Mouse (Mus musculus) neural tube, embryonic 11.5 days (tissue): ENCODE measurements around the gene Wdfy4. TPM values are rescaled to one million over a fixed set of nuclear protein-coding genes. Genes with fewer than 3 reads are reported as not detected.

Source experiments
- ATAC-seq: fragments of 200-750 bp; cut with Nextera tagmentation; 2 replicates; pipeline ENCODE4 v1.8.0; 2017; ENCODE audit warnings: moderate number of reproducible peaks, mild to moderate bottlenecking, moderate TSS enrichment, moderate library complexity; ENCODE audit not compliant: insufficient read depth, low FRiP score, low TSS enrichment
- DNase-seq: peaks from one replicate; pipeline ENCODE4 v3.0.0-alpha.2; 2015; ENCODE audit warnings: low spot score
- H3K27ac ChIP-seq: fragments of 300-500 bp; sonication (generic); 2 replicates; pipeline ENCODE4 v1.5.1; 2014; ENCODE audit warnings: low read depth, mild to moderate bottlenecking, low read length
- H3K27me3 ChIP-seq: fragments of 300-500 bp; sonication (generic); 2 replicates; pipeline ENCODE4 v1.6.1; 2014; ENCODE audit warnings: mild to moderate bottlenecking, low read length, mixed read lengths; ENCODE audit not compliant: control insufficient read depth, insufficient read depth
- H3K36me3 ChIP-seq: fragments of 300-500 bp; sonication (generic); 2 replicates; pipeline ENCODE4 v1.6.1; 2014; ENCODE audit warnings: mild to moderate bottlenecking, low read length, moderate library complexity, mixed read lengths; ENCODE audit not compliant: control insufficient read depth, insufficient read depth
- H3K4me1 ChIP-seq: fragments of 300-500 bp; sonication (generic); 2 replicates; pipeline ENCODE4 v1.6.1; 2014; ENCODE audit warnings: low read length, mixed read lengths; ENCODE audit not compliant: control insufficient read depth, insufficient read depth
- H3K4me2 ChIP-seq: fragments of 300-500 bp; sonication (generic); 2 replicates; pipeline ENCODE4 v1.6.1; 2014; ENCODE audit warnings: low read depth, mild to moderate bottlenecking, moderate library complexity
- H3K4me3 ChIP-seq: fragments of 300-500 bp; sonication (generic); 2 replicates; pipeline ENCODE4 v1.5.1; 2014; ENCODE audit warnings: low read depth, low read length
- H3K9ac ChIP-seq: fragments of 300-500 bp; sonication (generic); 2 replicates; pipeline ENCODE4 v1.6.1; 2014; ENCODE audit warnings: mild to moderate bottlenecking, low read length
- H3K9me3 ChIP-seq: fragments of 300-500 bp; sonication (generic); 2 replicates; pipeline ENCODE4 v1.6.1; 2016; ENCODE audit warnings: low read length; ENCODE audit not compliant: control insufficient read depth
- WGBS: fragments of 180-500 bp; shearing (Covaris S2); extraction: QIAGEN DNeasy Blood & Tissue Kit; methylation state at CpG from one replicate; pipeline ENCODE4 v1.1.7; 2014; 5-methylcytosine and 5-hydroxymethylcytosine counted together
- polyA plus RNA-seq: library from polyadenylated mRNA; unstranded; fragments of >200 nt; fragmentation: Nextera tagmentation; extraction: Ambion mirVana; gene quantifications from 2 replicates; pipeline ENCODE4 v1.2.1, GENCODE M21; 2014

The Wdfy4 gene
- polyA plus RNA-seq, 1 experiment from 2014 or later, result 0.36 TPM

DNA sequence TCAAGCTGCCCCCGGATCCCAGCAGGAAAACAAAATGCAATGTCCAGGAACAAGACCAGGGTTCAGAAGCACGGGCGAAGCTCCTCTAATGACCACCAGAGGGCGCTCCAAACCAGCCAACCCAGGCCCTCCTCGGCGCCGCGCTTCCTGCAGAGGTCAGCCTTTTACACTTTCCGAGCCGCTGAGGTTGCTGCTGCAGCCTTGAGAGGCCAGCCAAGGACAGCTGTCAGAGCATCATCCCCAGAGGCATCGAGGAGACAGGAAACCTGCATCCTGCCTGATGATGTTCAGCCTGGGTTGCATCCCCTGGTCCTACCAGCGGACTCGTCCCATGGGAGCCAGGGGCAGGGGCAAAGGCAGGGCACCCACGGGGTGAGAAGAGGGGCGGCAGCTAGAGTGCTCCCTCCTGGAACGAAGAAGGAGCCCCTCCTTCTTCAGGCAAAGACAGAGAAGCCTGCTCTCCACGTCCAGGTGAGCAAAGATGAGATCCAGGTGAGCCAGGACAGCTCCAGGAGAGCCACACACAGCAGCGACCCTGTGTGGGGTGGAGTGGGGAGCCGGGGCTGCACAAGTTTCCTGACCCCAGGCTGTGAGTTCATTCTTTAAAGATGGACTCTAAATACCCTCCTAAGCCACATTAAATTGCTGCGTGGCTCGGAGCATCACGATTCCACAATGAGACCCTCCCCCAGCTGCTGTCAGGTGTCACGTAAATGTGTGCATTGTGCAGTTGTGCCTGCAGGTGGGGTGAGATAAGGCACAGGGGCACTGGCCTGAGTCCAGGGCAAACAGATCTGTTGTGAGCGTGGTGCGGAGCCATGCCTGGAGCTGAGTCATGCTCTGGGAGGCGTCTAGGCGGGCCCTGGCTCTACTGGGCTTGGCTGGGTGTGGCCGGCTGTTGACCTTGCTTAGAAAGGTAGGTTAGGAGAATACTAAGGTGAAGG is 28.8 kb upstream of the Wdfy4 start, which contains the start of gene Arhgap22:
Gene Arhgap22 (plus strand): TSS at position 204 of the 944 bp plus-strand sequence.
- 0 out of 2 replicates have a peak within 1 kb of the TSS, but pooled peaks have one; percentile 14 for H3K9ac ChIP-seq
- no peaks in the 10 kb centered on the region for H3K36me3 ChIP-seq
- 0 out of 2 replicates have a peak, but pooled peaks cover 2% of the 10 kb centered on the region for H3K4me1 ChIP-seq
- no peaks in the 10 kb centered on the region for H3K9me3 ChIP-seq
- peak; percentile 88 for DNase-seq
- peak within 1 kb of the TSS; percentile 28; the same call in 1 of the 2 replicates for H3K4me2 ChIP-seq
- 20% methylated on average over 28 of the region's 28 CpGs for WGBS
- 0 out of 2 replicates have a peak, but pooled peaks cover 4% of the 10 kb centered on the region for H3K27me3 ChIP-seq
- ATAC-seq, result peak; percentile 77
- H3K4me3 ChIP-seq, result no peak within 1 kb of the TSS
- H3K27ac ChIP-seq, result no peak within 1 kb of the TSS

DNA sequence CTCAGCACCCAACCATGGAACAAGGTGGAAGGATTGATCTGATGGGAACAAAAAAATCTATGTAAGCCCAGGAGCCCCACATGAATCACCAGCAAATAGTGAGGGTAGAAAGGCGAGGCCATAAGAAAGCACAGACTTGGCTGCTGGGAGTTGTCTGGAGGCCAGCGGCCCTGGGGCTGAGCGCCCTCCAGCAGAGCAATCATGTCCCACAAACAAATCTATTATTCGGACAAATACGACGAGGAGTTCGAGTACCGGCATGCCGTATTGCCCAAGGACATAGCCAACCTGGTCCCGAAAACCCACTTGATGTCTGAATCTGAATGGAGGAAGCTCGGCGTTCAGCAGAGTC is 27.6 kb upstream of the Wdfy4 start:
- Histone ChIP-seq H3K27ac (no peak overlapping the region), H3K4me2 (no peak overlapping the region), H3K4me1 (0 out of 2 replicates have a peak, but pooled peaks cover 2% of the 10 kb centered on the region), H3K9me3 (no peaks in the 10 kb centered on the region), H3K4me3 (no peak overlapping the region), H3K9ac (no peak overlapping the region), H3K27me3 (0 out of 2 replicates have a peak, but pooled peaks cover 4% of the 10 kb centered on the region), H3K36me3 (no peaks in the 10 kb centered on the region)
- WGBS, result 88% methylated on average over 12 of the region's 12 CpGs
- DNase-seq (no peak), ATAC-seq (no peak)

DNA sequence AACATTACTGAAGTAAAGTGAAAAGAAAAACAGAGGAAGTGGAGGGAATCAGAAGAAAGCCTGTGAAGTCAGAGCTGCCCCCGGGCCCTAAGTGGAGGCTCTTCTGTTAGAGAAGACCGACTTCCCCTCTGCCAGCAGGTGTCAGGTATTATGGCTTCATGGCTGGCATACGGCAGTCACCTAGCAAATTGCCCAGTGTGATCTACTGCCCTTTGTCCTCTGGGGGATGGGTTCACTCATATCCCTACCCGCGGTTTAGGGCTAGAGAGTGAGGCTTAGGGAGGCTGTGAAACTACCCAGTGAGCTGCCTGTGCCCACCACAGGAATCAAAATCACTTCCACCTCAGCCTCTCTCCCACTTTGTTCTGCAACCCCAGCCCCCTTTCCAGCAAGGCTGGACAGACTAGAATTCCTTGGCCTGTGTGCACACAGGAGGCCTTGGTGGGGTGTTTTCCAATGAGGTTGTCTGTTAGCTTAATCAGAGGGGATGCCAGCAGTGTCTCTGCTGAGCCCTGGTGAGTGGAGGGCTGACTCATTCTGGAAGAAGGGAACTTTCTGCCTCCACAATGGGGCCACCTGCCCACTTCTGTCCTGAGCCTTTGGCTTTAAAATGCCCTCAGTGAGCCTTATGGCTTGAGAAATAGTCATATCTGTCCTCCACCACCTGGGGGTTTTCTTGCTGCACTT is 27.1 kb upstream of the Wdfy4 start:
- Histone ChIP-seq H3K27me3 (0 out of 2 replicates have a peak, but pooled peaks cover 4% of the 10 kb centered on the region), H3K4me1 (0 out of 2 replicates have a peak, but pooled peaks cover 2% of the 10 kb centered on the region), H3K4me3 (no peak overlapping the region), H3K4me2 (no peak overlapping the region), H3K9me3 (no peaks in the 10 kb centered on the region), H3K36me3 (no peaks in the 10 kb centered on the region), H3K27ac (no peak overlapping the region), H3K9ac (no peak overlapping the region)
- DNase-seq (no peak), ATAC-seq (no peak)
- 54% methylated on average over 5 of the region's 5 CpGs for WGBS

DNA sequence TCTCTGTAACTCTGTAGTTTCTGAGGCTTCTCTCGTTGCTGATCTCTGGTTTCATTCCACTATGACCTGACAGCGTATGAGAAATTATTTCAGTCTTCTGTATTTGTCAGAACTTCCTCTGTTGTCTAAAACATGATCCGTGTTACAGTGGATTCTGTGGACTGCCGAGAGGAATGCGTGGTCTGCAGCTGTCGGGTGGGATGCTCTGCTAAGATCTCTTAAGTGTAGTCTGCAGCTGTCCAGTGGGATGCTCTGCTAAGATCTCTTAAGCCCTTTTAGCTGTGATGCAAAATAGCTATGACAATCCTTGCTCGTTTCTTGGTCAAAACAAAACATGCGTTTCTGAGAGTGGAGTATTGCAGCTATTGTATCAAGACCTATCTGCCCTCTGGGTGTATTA is 25.5 kb upstream of the Wdfy4 start:
- Histone ChIP-seq H3K4me3 (no peak overlapping the region), H3K9ac (no peak overlapping the region), H3K4me2 (no peak overlapping the region), H3K27ac (no peak overlapping the region), H3K27me3 (0 out of 2 replicates have a peak, but pooled peaks cover 4% of the 10 kb centered on the region), H3K9me3 (no peaks in the 10 kb centered on the region), H3K36me3 (no peaks in the 10 kb centered on the region), H3K4me1 (0 out of 2 replicates have a peak, but pooled peaks cover 2% of the 10 kb centered on the region)
- 85% methylated on average over 8 of the region's 8 CpGs for WGBS
- DNase-seq (no peak), ATAC-seq (no peak)

DNA sequence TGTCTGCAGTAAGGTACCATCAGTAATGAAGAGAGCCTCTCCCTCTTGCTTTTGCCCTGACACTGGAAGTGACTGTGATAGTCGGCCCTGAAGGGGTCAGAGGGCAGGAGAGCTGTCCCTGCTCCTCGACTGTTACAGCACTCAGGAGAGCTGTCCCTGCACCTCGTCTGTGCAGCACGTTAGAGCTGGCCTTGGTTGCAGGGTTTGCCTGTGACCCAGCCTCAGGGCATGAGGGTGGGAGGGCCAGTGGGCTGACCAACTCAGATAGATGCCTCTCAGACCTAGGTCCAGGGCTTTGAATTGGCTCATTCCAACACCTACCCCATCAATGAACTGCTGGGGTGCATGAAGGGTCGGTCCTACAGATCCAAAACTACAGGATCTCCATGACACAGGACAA is 23.0 kb upstream of the Wdfy4 start:
- no peaks in the 10 kb centered on the region for H3K36me3 ChIP-seq
- no peaks in the 10 kb centered on the region for H3K4me1 ChIP-seq
- H3K4me2 ChIP-seq, result no peak overlapping the region
- H3K27ac ChIP-seq, result no peak overlapping the region
- DNase-seq (no peak), ATAC-seq (no peak)
- H3K4me3 ChIP-seq, result no peak overlapping the region
- no peak overlapping the region for H3K9ac ChIP-seq
- 45% methylated on average over 5 of the region's 5 CpGs for WGBS
- no peaks in the 10 kb centered on the region for H3K27me3 ChIP-seq
- H3K9me3 ChIP-seq, result no peaks in the 10 kb centered on the region

- Histone ChIP-seq H3K9ac (no peak overlapping the region), H3K27ac (no peak overlapping the region), H3K9me3 (no peaks in the 10 kb centered on the region), H3K4me2 (no peak overlapping the region), H3K4me1 (no peaks in the 10 kb centered on the region), H3K27me3 (no peaks in the 10 kb centered on the region), H3K36me3 (no peaks in the 10 kb centered on the region), H3K4me3 (no peak overlapping the region)
- no peak for DNase-seq
- WGBS, result 30% methylated on average over 2 of the region's 2 CpGs
- ATAC-seq, result no peak
Measured at GRCm38 (mm10) chr14:33207011-33207410, 21.7 kb upstream of the Wdfy4 start.

DNA sequence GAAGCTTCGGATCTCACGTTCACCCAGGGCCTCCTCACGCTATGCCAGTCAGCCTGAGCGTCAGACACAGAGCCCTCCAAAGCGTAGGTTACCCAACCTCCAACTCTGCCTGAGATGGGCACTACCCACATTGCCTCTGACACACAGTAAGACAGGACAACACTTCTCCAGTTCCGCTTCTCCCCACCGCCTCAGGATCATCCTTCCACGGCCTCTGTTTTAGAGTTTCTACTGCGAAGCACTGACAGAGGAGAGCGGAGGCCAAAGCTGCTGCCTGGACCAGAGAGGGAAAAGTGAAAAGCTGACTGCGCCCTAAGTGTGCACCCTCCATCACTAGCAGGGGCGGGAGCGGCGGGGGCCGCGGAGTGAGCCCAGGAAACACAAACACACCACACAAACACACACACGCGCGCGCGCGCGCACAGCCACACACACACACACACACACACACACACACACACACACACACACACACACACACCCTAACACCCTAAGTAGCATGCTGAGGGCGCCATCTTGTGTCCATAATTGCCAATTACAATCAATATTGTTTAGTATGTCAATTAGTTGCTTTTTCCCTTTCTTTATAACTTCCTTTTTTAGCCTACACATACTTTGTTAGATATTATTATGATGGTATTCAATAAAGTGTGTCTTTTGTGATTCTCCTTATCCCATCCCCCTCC is 20.1 kb upstream of the Wdfy4 start:
- WGBS, result 32% methylated on average over 24 of the region's 24 CpGs
- Histone ChIP-seq H3K9ac (no peak overlapping the region), H3K36me3 (no peaks in the 10 kb centered on the region), H3K27ac (no peak overlapping the region), H3K27me3 (no peaks in the 10 kb centered on the region), H3K4me1 (no peaks in the 10 kb centered on the region), H3K4me3 (no peak overlapping the region), H3K9me3 (no peaks in the 10 kb centered on the region), H3K4me2 (peak overlapping the region; percentile 30; the same call in 1 of the 2 replicates)
- DNase-seq (peak; percentile 24), ATAC-seq (no peak)

DNA sequence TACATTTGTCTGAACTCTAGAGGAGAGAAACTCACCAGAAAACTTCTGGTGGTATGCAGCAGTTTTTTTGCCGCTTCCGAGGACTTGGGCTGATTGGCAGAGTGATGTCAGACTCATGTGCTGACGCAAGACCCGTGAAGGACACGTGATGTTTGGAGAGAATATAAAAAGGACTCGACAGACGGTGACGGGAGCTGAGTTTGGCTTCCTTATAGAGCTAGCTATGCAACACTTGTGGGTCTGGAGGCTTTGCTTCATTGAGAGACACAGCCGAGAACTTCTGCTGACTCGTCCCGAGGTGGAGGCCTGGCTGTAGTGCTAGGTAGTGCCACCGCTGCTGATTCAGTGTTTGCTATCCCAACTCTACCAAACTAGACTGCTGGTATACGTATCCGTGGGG is 18.5 kb upstream of the Wdfy4 start:
- ATAC-seq, result no peak
- WGBS, result 87% methylated on average over 14 of the region's 14 CpGs
- Histone ChIP-seq H3K4me1 (no peaks in the 10 kb centered on the region), H3K27me3 (no peaks in the 10 kb centered on the region), H3K4me3 (no peak overlapping the region), H3K9me3 (no peaks in the 10 kb centered on the region), H3K36me3 (no peaks in the 10 kb centered on the region), H3K4me2 (no peak overlapping the region), H3K9ac (no peak overlapping the region), H3K27ac (no peak overlapping the region)
- DNase-seq, result no peak
